Comparison of ENCODE assay signal across 20 mouse cellular contexts in genomic region chr2:170860576-170860975, GRCm38 (mm10).
DNase-seq lines count a peak whose midpoint lies in the region; ATAC-seq and TF ChIP-seq lines count a peak whose summit lies in the region.
"Had no signal": no experiment of that assay in that cellular context is flagged by ENCODE, and none has a peak within 500 bp of the region (broad histone marks: within the 10 kb centered on the region; RNA-seq: fewer than 3 reads in every experiment).

No protein-coding gene starts in this region.

- 0 out of 2 replicates have a peak, but pooled peaks cover 4% of the 10 kb centered on the region for H3K9me3 ChIP-seq in E14TG2a.4 (ENCODE audit: low read length)
- H3K9me3 ChIP-seq: embryonic facial prominence, embryonic 12.5 days; liver, embryonic 12.5 days; neural tube, embryonic 13.5 days had no signal

- H3K27ac ChIP-seq in left cerebral cortex, adult 2 months: no peak overlapping the region
- H3K27ac ChIP-seq: embryonic facial prominence, embryonic 12.5 days; hindbrain, embryonic 14.5 days; liver, embryonic 12.5 days; neural tube, embryonic 13.5 days had no signal

- intact Hi-C loops in left cerebral cortex, adult 2 months (cut with DNase I): no loop called here

- peaks cover 30% of the 10 kb centered on the region for H3K27me3 ChIP-seq in E14TG2a.4 (ENCODE audit: insufficient read depth, low read length)
- H3K27me3 ChIP-seq: embryonic facial prominence, embryonic 12.5 days; liver, embryonic 12.5 days; megakaryocyte, embryonic 14.5 days; neural tube, embryonic 13.5 days had no signal

- TF ChIP-seq CTCF in left cerebral cortex, adult 2 months (IDR thresholded peaks at IDR 0.05): peak; percentile 56
- TF ChIP-seq CTCF in E14TG2a.4 (conservative IDR thresholded peaks at IDR 0.05; ENCODE audit: low read length): peak; percentile 85

- no peak overlapping the region for H3K4me3 ChIP-seq in left cerebral cortex, adult 2 months
- no peak overlapping the region for H3K4me3 ChIP-seq in E14TG2a.4 (replicated peaks; ENCODE audit: low read length)
- H3K4me3 ChIP-seq: embryonic facial prominence, embryonic 12.5 days; liver, embryonic 12.5 days; megakaryocyte, embryonic 14.5 days; neural tube, embryonic 13.5 days had no signal

- DNase-seq in frontal cortex, adult 2 months (ENCODE audit: extremely low spot score in 1 of 2, low spot score in 1 of 2): no peak
- DNase-seq in left cerebral cortex, adult 2 months (ENCODE audit: extremely low spot score in 1 of 2, low spot score in 2 of 2): no peak
- no peak for DNase-seq in left cerebral cortex, adult 9 months (ENCODE audit: low spot score in 2 of 2)
- DNase-seq in R1 (ENCODE audit: low read depth, low spot score): peak; percentile 73
- no peak for DNase-seq in spleen, adult 18-20 months
- DNase-seq: B cell, adult 2 months; cerebellum, adult 8-10 months; gastrocnemius, postnatal 36 days; heart, postnatal 10 days; kidney, adult 11 months; thymus, adult 18-20 months had no signal

- H3K4me1 ChIP-seq in E14TG2a.4 (replicated peaks; ENCODE audit: low read depth, low read length): no peaks in the 10 kb centered on the region; the same call in 1 of the 2 replicates
- H3K4me1 ChIP-seq: liver, embryonic 12.5 days; megakaryocyte, embryonic 14.5 days had no signal

- ATAC-seq in frontal cortex, adult (ENCODE audit: low TSS enrichment): 0 out of 2 replicates have a peak, but pooled peaks have one; percentile 25
- ATAC-seq: forebrain, embryonic 16.5 days; liver, embryonic 12.5 days had no signal

- no peaks in the 10 kb centered on the region for H3K36me3 ChIP-seq in E14TG2a.4 (ENCODE audit: insufficient read depth, low read length)
- H3K36me3 ChIP-seq: embryonic facial prominence, embryonic 12.5 days; G1E; liver, embryonic 12.5 days had no signal
